Mouse (Mus musculus): ENCODE data around the gene Asic2. TPM values are rescaled to one million over a fixed set of nuclear protein-coding genes. Genes with fewer than 3 reads are reported as not detected.

Asic2 gene
- polyA plus RNA-seq, 1 experiment from 2014 or later = 17.7 TPM

- Histone ChIP-seq H3K9ac (no peak overlapping the region), H3K9me3 (no peaks in the 10 kb centered on the region), H3K4me3 (no peak overlapping the region), H3K27ac (replicated peaks) (no peak overlapping the region), H3K36me3 (no peaks in the 10 kb centered on the region), H3K4me1 (replicated peaks) (peaks cover 21% of the 10 kb centered on the region), H3K4me2 (no peak overlapping the region), H3K27me3 (no peaks in the 10 kb centered on the region)
- ATAC-seq (ENCODE audit: low FRiP score, low read depth) = no peak
- WGBS = 93% methylated on average over 9 of the region's 9 CpGs
These were observed 383.8 kb downstream of the Asic2 start for GRCm38 (mm10) chr11:81584506-81584905.

GRCm38 (mm10) chr11:81583195-81583594 is 385.1 kb downstream of the Asic2 start:
- H3K4me2 ChIP-seq = no peak overlapping the region
- 52% methylated on average over 7 of the region's 7 CpGs for WGBS
- H3K9ac ChIP-seq = no peak overlapping the region
- no peaks in the 10 kb centered on the region for H3K27me3 ChIP-seq
- no peak overlapping the region for H3K27ac ChIP-seq (replicated peaks)
- no peaks in the 10 kb centered on the region for H3K36me3 ChIP-seq
- H3K9me3 ChIP-seq = no peaks in the 10 kb centered on the region
- H3K4me3 ChIP-seq = no peak overlapping the region
- ATAC-seq (ENCODE audit: low FRiP score, low read depth) = no peak
- H3K4me1 ChIP-seq (replicated peaks) = peaks cover 13% of the 10 kb centered on the region

GRCm38 (mm10) chr11:81582161-81582560 is 386.1 kb downstream of the Asic2 start:
- H3K4me1 ChIP-seq (replicated peaks) = 0 out of 2 replicates have a peak, but pooled peaks cover 7% of the 10 kb centered on the region
- H3K9ac ChIP-seq = no peak overlapping the region
- no peaks in the 10 kb centered on the region for H3K27me3 ChIP-seq
- 41% methylated on average over 5 of the region's 5 CpGs for WGBS
- ATAC-seq (ENCODE audit: low FRiP score, low read depth) = no peak
- no peak overlapping the region for H3K4me2 ChIP-seq
- H3K9me3 ChIP-seq = no peaks in the 10 kb centered on the region
- no peak overlapping the region for H3K27ac ChIP-seq (replicated peaks)
- H3K36me3 ChIP-seq = no peaks in the 10 kb centered on the region
- no peak overlapping the region for H3K4me3 ChIP-seq

GRCm38 (mm10) chr11:81579753-81580152 is 388.5 kb downstream of the Asic2 start:
- H3K4me2 ChIP-seq = no peak overlapping the region
- H3K27me3 ChIP-seq = no peaks in the 10 kb centered on the region
- no peaks in the 10 kb centered on the region for H3K36me3 ChIP-seq
- 12% methylated on average over 6 of the region's 6 CpGs for WGBS
- ATAC-seq (ENCODE audit: low FRiP score, low read depth) = no peak
- H3K27ac ChIP-seq (replicated peaks) = no peak overlapping the region
- no peak overlapping the region for H3K9ac ChIP-seq
- H3K9me3 ChIP-seq = no peaks in the 10 kb centered on the region
- no peak overlapping the region for H3K4me3 ChIP-seq
- H3K4me1 ChIP-seq (replicated peaks) = 0 out of 2 replicates have a peak, but pooled peaks cover 7% of the 10 kb centered on the region

- Histone ChIP-seq H3K36me3 (no peaks in the 10 kb centered on the region), H3K4me1 (replicated peaks) (no peaks in the 10 kb centered on the region), H3K4me3 (no peak overlapping the region), H3K27ac (replicated peaks) (no peak overlapping the region), H3K9ac (no peak overlapping the region), H3K27me3 (no peaks in the 10 kb centered on the region), H3K4me2 (no peak overlapping the region), H3K9me3 (no peaks in the 10 kb centered on the region)
- 63% methylated on average over 3 of the region's 3 CpGs for WGBS
- no peak for ATAC-seq (ENCODE audit: low FRiP score, low read depth)
These were observed 397.9 kb downstream of the Asic2 start for GRCm38 (mm10) chr11:81570406-81570805.

GRCm38 (mm10) chr11:81564857-81565256 is 403.4 kb downstream of the Asic2 start:
- no peaks in the 10 kb centered on the region for H3K4me1 ChIP-seq (replicated peaks)
- no peak overlapping the region for H3K4me3 ChIP-seq
- ATAC-seq (ENCODE audit: low FRiP score, low read depth) = no peak
- no peak overlapping the region for H3K4me2 ChIP-seq
- no peak overlapping the region for H3K27ac ChIP-seq (replicated peaks)
- no peaks in the 10 kb centered on the region for H3K9me3 ChIP-seq
- H3K9ac ChIP-seq = no peak overlapping the region
- H3K27me3 ChIP-seq = no peaks in the 10 kb centered on the region
- H3K36me3 ChIP-seq = no peaks in the 10 kb centered on the region
- 90% methylated on average over 3 of the region's 3 CpGs for WGBS

GRCm38 (mm10) chr11:81560374-81560773 is 407.9 kb downstream of the Asic2 start:
- Histone ChIP-seq H3K27me3 (no peaks in the 10 kb centered on the region), H3K27ac (replicated peaks) (no peak overlapping the region), H3K36me3 (no peaks in the 10 kb centered on the region), H3K9ac (no peak overlapping the region), H3K4me3 (no peak overlapping the region), H3K4me1 (replicated peaks) (no peaks in the 10 kb centered on the region), H3K4me2 (no peak overlapping the region), H3K9me3 (no peaks in the 10 kb centered on the region)
- WGBS = 76% methylated on average over 1 of the region's 1 CpGs
- no peak for ATAC-seq (ENCODE audit: low FRiP score, low read depth)

GRCm38 (mm10) chr11:81543189-81543588 is 425.1 kb downstream of the Asic2 start:
- H3K27me3 ChIP-seq = no peaks in the 10 kb centered on the region
- no peaks in the 10 kb centered on the region for H3K36me3 ChIP-seq
- no peak overlapping the region for H3K4me2 ChIP-seq
- no peak for ATAC-seq (ENCODE audit: low FRiP score, low read depth)
- H3K4me3 ChIP-seq = no peak overlapping the region
- H3K27ac ChIP-seq (replicated peaks) = no peak overlapping the region
- 81% methylated on average over 6 of the region's 6 CpGs for WGBS
- no peaks in the 10 kb centered on the region for H3K9me3 ChIP-seq
- 0 out of 2 replicates have a peak, but pooled peaks cover under 1% of the 10 kb centered on the region for H3K4me1 ChIP-seq (replicated peaks)
- no peak overlapping the region for H3K9ac ChIP-seq

GRCm38 (mm10) chr11:81535121-81535717 is 433.0 kb downstream of the Asic2 start:
- H3K4me1 ChIP-seq (replicated peaks) = peaks cover 20% of the 10 kb centered on the region
- H3K36me3 ChIP-seq = no peaks in the 10 kb centered on the region
- WGBS = 77% methylated on average over 4 of the region's 4 CpGs
- H3K27ac ChIP-seq (replicated peaks) = no peak overlapping the region
- no peak overlapping the region for H3K4me3 ChIP-seq
- no peaks in the 10 kb centered on the region for H3K9me3 ChIP-seq
- no peak overlapping the region for H3K4me2 ChIP-seq
- no peak overlapping the region for H3K9ac ChIP-seq
- no peak for ATAC-seq (ENCODE audit: low FRiP score, low read depth)
- H3K27me3 ChIP-seq = 0 out of 2 replicates have a peak, but pooled peaks cover 2% of the 10 kb centered on the region

- 21% methylated on average over 5 of the region's 5 CpGs for WGBS
- no peaks in the 10 kb centered on the region for H3K9me3 ChIP-seq
- peaks cover 20% of the 10 kb centered on the region for H3K4me1 ChIP-seq (replicated peaks)
- H3K27me3 ChIP-seq = 0 out of 2 replicates have a peak, but pooled peaks cover 2% of the 10 kb centered on the region
- ATAC-seq (ENCODE audit: low FRiP score, low read depth) = no peak
- H3K4me2 ChIP-seq = no peak overlapping the region
- H3K4me3 ChIP-seq = no peak overlapping the region
- no peak overlapping the region for H3K27ac ChIP-seq (replicated peaks)
- no peaks in the 10 kb centered on the region for H3K36me3 ChIP-seq
- H3K9ac ChIP-seq = no peak overlapping the region
These were observed 433.6 kb downstream of the Asic2 start for GRCm38 (mm10) chr11:81534686-81535085.

GRCm38 (mm10) chr11:81531906-81532305 is 436.4 kb downstream of the Asic2 start:
- H3K36me3 ChIP-seq = no peaks in the 10 kb centered on the region
- no peak overlapping the region for H3K4me3 ChIP-seq
- WGBS = 3% methylated on average over 6 of the region's 6 CpGs
- ATAC-seq (ENCODE audit: low FRiP score, low read depth) = peak; percentile 56; the same call in 1 of the 2 replicates
- no peaks in the 10 kb centered on the region for H3K9me3 ChIP-seq
- H3K9ac ChIP-seq = no peak overlapping the region
- 0 out of 2 replicates have a peak, but pooled peaks cover 2% of the 10 kb centered on the region for H3K27me3 ChIP-seq
- peaks cover 15% of the 10 kb centered on the region for H3K4me1 ChIP-seq (replicated peaks)
- H3K4me2 ChIP-seq = no peak overlapping the region
- no peak overlapping the region for H3K27ac ChIP-seq (replicated peaks)

- H3K9me3 ChIP-seq = no peaks in the 10 kb centered on the region
- no peak overlapping the region for H3K27ac ChIP-seq (replicated peaks)
- H3K4me1 ChIP-seq (replicated peaks) = peaks cover 16% of the 10 kb centered on the region
- no peak for ATAC-seq (ENCODE audit: low FRiP score, low read depth)
- H3K9ac ChIP-seq = no peak overlapping the region
- H3K4me3 ChIP-seq = no peak overlapping the region
- WGBS = 45% methylated on average over 1 of the region's 1 CpGs
- H3K27me3 ChIP-seq = no peaks in the 10 kb centered on the region
- H3K36me3 ChIP-seq = no peaks in the 10 kb centered on the region
- no peak overlapping the region for H3K4me2 ChIP-seq
These were observed 445.3 kb downstream of the Asic2 start for GRCm38 (mm10) chr11:81522927-81523326.

GRCm38 (mm10) chr11:81521881-81522280 is 446.4 kb downstream of the Asic2 start:
- ATAC-seq (ENCODE audit: low FRiP score, low read depth) = no peak

More at GRCm38 (mm10) chr11:81521881-81522280, 446.4 kb downstream of the Asic2 start:
- H3K36me3 ChIP-seq = no peaks in the 10 kb centered on the region
- no peaks in the 10 kb centered on the region for H3K27me3 ChIP-seq
- H3K9me3 ChIP-seq = no peaks in the 10 kb centered on the region
- H3K4me3 ChIP-seq = no peak overlapping the region
- whole genome bisulfite sequencing = 74% methylated on average over 4 of the region's 4 CpGs
- no peak overlapping the region for H3K4me2 ChIP-seq
- peaks cover 19% of the 10 kb centered on the region for H3K4me1 ChIP-seq (replicated peaks)
- H3K9ac ChIP-seq = no peak overlapping the region
- no peak overlapping the region for H3K27ac ChIP-seq (replicated peaks)
